Mouse (Mus musculus): ENCODE results near the gene Mapk12. TPM values are rescaled to one million over a fixed set of nuclear protein-coding genes. Genes with fewer than 3 reads are reported as not detected.

Mapk12 gene
- total and polyA plus RNA-seq, 3 experiments = 0.18 TPM; not detected in 2

DNA sequence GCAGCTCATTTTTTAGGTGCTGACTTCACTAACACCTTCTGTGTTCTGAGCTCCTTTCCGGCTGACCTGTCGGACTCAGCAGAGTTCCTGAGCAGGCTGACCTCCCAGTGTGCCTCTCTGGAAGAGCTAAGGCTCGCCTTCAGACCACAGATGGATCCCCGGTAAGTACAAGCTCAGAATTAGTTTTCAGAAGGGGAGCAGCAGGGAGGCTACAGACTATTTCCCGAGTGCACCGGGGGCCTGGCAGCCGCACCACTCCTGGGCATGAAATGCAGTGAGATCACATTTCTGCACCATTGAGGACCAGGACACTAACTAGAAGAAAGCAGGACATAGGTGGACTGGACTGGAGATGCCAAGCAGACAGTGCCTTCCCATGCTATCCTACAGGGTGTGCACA is 41.9 kb downstream of the Mapk12 start:
- no peak overlapping the region for H3K9ac ChIP-seq (ENCODE audit: control insufficient read depth, low read depth, low read length, poor library complexity, severe bottlenecking)
- no peak overlapping the region for H3K4me3 ChIP-seq (ENCODE audit: control insufficient read depth in 1 of 2, insufficient read depth in 1 of 2, low read depth in 2 of 2, low read length in 2 of 2)
- no peaks in the 10 kb centered on the region for H3K79me2 ChIP-seq (ENCODE audit: control insufficient read depth, insufficient read depth, low read length, poor library complexity)
- TF ChIP-seq CTCF (IDR thresholded peaks at IDR 0.05 in 2 of 3, conservative IDR thresholded peaks at IDR 0.05 in 1 of 3; ENCODE audit: control insufficient read depth in 1 of 3, insufficient read depth in 1 of 3, low read depth in 2 of 3, low read length in 3 of 3, poor library complexity in 1 of 3, severe bottlenecking in 1 of 3) (no peak), POLR2AphosphoS2 (IDR thresholded peaks at IDR 0.05; ENCODE audit: low read length) (0 out of 2 replicates have a peak, but pooled peaks have one; percentile 2)
- DNase-seq (ENCODE audit: low read depth, low spot score) = no peak
- no peak overlapping the region for H3K27ac ChIP-seq (ENCODE audit: control insufficient read depth, low read depth, low read length)
- H3K9me3 ChIP-seq (replicated peaks; ENCODE audit: insufficient read depth, low read length) = no peaks in the 10 kb centered on the region
- H3K27me3 ChIP-seq (ENCODE audit: control insufficient read depth in 1 of 2, insufficient read depth in 2 of 2, low read length in 2 of 2) = no peaks in the 10 kb centered on the region
- no peaks in the 10 kb centered on the region for H3K4me1 ChIP-seq (ENCODE audit: control insufficient read depth in 1 of 2, insufficient read depth in 2 of 2, low read length in 2 of 2)
- peaks cover 0 to 6% of the 10 kb centered on the region in 2 experiments; a peak in 2 of 4 replicates for H3K36me3 ChIP-seq (ENCODE audit: control insufficient read depth in 1 of 2, insufficient read depth in 2 of 2, low read length in 2 of 2)

DNA sequence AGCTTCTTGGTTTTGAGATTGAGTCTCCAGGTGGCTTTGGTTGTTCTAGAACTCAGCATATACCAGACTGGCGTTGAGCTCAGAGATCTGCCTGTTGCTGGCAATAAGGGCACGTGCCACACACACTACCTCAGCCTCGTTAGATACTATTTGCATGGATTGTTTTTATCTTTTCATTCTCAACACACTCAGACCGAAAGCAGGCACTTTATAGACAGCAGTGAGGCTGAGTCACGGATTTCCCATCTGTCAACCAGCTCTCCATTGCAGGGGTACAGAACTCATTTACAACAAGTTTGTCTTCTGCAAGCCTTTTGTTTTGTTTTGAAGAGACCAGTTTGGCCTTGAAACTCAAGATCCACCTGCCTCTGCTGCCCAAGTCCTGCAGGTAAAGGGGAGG is 43.1 kb downstream of the Mapk12 start:
- H3K36me3 ChIP-seq (ENCODE audit: control insufficient read depth in 1 of 2, insufficient read depth in 2 of 2, low read length in 2 of 2) = peaks cover 0 to 6% of the 10 kb centered on the region in 2 experiments; a peak in 2 of 4 replicates
- H3K9ac ChIP-seq (ENCODE audit: control insufficient read depth, low read depth, low read length, poor library complexity, severe bottlenecking) = no peak overlapping the region
- no peak for DNase-seq (ENCODE audit: low read depth, low spot score)
- H3K27me3 ChIP-seq (ENCODE audit: control insufficient read depth in 1 of 2, insufficient read depth in 2 of 2, low read length in 2 of 2) = no peaks in the 10 kb centered on the region
- H3K9me3 ChIP-seq (replicated peaks; ENCODE audit: insufficient read depth, low read length) = no peaks in the 10 kb centered on the region
- H3K4me1 ChIP-seq (ENCODE audit: control insufficient read depth in 1 of 2, insufficient read depth in 2 of 2, low read length in 2 of 2) = no peaks in the 10 kb centered on the region
- no peaks in the 10 kb centered on the region for H3K79me2 ChIP-seq (ENCODE audit: control insufficient read depth, insufficient read depth, low read length, poor library complexity)
- TF ChIP-seq NRF1 (IDR thresholded peaks at IDR 0.05; ENCODE audit: insufficient read depth, low read depth, low read length, poor library complexity, severe bottlenecking) (no peak), SMC3 (IDR thresholded peaks at IDR 0.05; ENCODE audit: low read depth, low read length) (no peak), GATA1 (IDR thresholded peaks at IDR 0.05; ENCODE audit: low read depth, low read length) (no peak), BHLHE40 (IDR thresholded peaks at IDR 0.05; ENCODE audit: borderline replicate concordance, low read depth, low read length) (no peak), UBTF (IDR thresholded peaks at IDR 0.05; ENCODE audit: borderline replicate concordance, insufficient read depth, low read depth, low read length) (no peak), TCF12 (IDR thresholded peaks at IDR 0.05; ENCODE audit: low read depth, low read length) (no peak), MXI1 (IDR thresholded peaks at IDR 0.05; ENCODE audit: low read depth, low read length) (no peak), GABPA (IDR thresholded peaks at IDR 0.05; ENCODE audit: low read depth, low read length) (no peak), ETS1 (IDR thresholded peaks at IDR 0.05; ENCODE audit: low read depth, low read length) (no peak), E2F4 (IDR thresholded peaks at IDR 0.05; ENCODE audit: borderline replicate concordance, low read depth, low read length) (no peak), POLR2AphosphoS2 (IDR thresholded peaks at IDR 0.05; ENCODE audit: low read length) (no peak), CTCF (IDR thresholded peaks at IDR 0.05 in 2 of 3, conservative IDR thresholded peaks at IDR 0.05 in 1 of 3; ENCODE audit: control insufficient read depth in 1 of 3, insufficient read depth in 1 of 3, low read depth in 2 of 3, low read length in 3 of 3, poor library complexity in 1 of 3, severe bottlenecking in 1 of 3) (no peak), HCFC1 (IDR thresholded peaks at IDR 0.05; ENCODE audit: low read depth, low read length) (no peak), ZKSCAN1 (IDR thresholded peaks at IDR 0.05; ENCODE audit: low read depth, low read length) (no peak), NELFE (IDR thresholded peaks at IDR 0.05; ENCODE audit: low read depth, low read length) (no peak), KAT2A (conservative IDR thresholded peaks at IDR 0.05; ENCODE audit: low read depth, low read length) (no peak), ZMIZ1 (IDR thresholded peaks at IDR 0.05; ENCODE audit: low read depth, low read length) (no peak), TAL1 (IDR thresholded peaks at IDR 0.05; ENCODE audit: low read length) (no peak), RCOR1 (IDR thresholded peaks at IDR 0.05; ENCODE audit: low read depth, low read length) (no peak), EP300 (IDR thresholded peaks at IDR 0.05; ENCODE audit: low read depth in 1 of 2, low read length in 2 of 2) (no peak)
- H3K4me3 ChIP-seq (ENCODE audit: control insufficient read depth in 1 of 2, insufficient read depth in 1 of 2, low read depth in 2 of 2, low read length in 2 of 2) = no peak overlapping the region
- no peak overlapping the region for H3K27ac ChIP-seq (ENCODE audit: control insufficient read depth, low read depth, low read length)

Measured in MEL (cell line).